8 mouse cellular contexts compared by ENCODE assay signal in genomic region chr4:137388983-137389382, GRCm38 (mm10). TPM values are rescaled to one million over a fixed set of nuclear protein-coding genes. Genes with fewer than 3 reads are reported as not detected.
DNase-seq lines count a peak whose midpoint lies in the region; TF ChIP-seq lines count a peak whose summit lies in the region.

No protein-coding gene starts in this region.

- no peak for TF ChIP-seq CTCF in layer of hippocampus, adult 2 months (conservative IDR thresholded peaks at IDR 0.05)
- TF ChIP-seq CTCF in embryonic fibroblast, embryonic 13.5 days (IDR thresholded peaks at IDR 0.05; ENCODE audit: borderline replicate concordance, insufficient read depth, low read length), result no peak

- peak overlapping the region; percentile 66 for H3K4me3 ChIP-seq in layer of hippocampus, adult 2 months
- H3K4me3 ChIP-seq in embryonic fibroblast, embryonic 13.5 days (ENCODE audit: insufficient read depth, low read length), result peak overlapping the region; percentile 70; the same call in 1 of the 2 replicates

- peak overlapping the region; percentile 98 for H3K27ac ChIP-seq in layer of hippocampus, adult 2 months
- H3K27ac ChIP-seq in embryonic fibroblast, embryonic 13.5 days (ENCODE audit: insufficient read depth, low read length), result peak overlapping the region; percentile 90; the same call in 1 of the 2 replicates

- H3K4me1 ChIP-seq in embryonic fibroblast, embryonic 13.5 days (ENCODE audit: control insufficient read depth, insufficient read depth, low read length), result no peaks in the 10 kb centered on the region

- DNase-seq in layer of hippocampus, adult 2 months (ENCODE audit: low spot score in 2 of 2), result no peak
- DNase-seq in layer of hippocampus, adult 18-20 months (ENCODE audit: low spot score in 2 of 2), result no peak
- DNase-seq in kidney, adult 11 months, result peak; percentile 61
- DNase-seq in lung, postnatal 10 days, result peak; percentile 60
- no peak for DNase-seq in thymus, postnatal 25 days
- DNase-seq in ovary, adult 18-20 months (ENCODE audit: low spot score), result no peak
- no peak for DNase-seq in frontal cortex, postnatal 36 days (ENCODE audit: low spot score in 2 of 2)

- TF ChIP-seq POLR2A in embryonic fibroblast, embryonic 13.5 days (IDR thresholded peaks at IDR 0.05; ENCODE audit: low read depth, low read length), result peak; percentile 2; the same call in 1 of the 2 replicates

RNA-seq across cellular contexts. Expression of gene Cela3a, which starts 20.6 kb away (rescaled TPM):
- not detected for total RNA-seq in layer of hippocampus, adult 2 months (2021)
- total RNA-seq in layer of hippocampus, adult 18-20 months (2021), result not detected
- polyA plus RNA-seq in embryonic fibroblast, embryonic 13.5 days (2011; ENCODE audit: insufficient read length, low read depth, missing spikeins), result not detected in 2 replicates

RNA-seq across cellular contexts. Expression of gene Cdc42, which starts 31.5 kb away (rescaled TPM):
- 100 to 1,000 TPM; 300 to 303 TPM for total RNA-seq in layer of hippocampus, adult 2 months (2021)
- 100 to 1,000 TPM; 285 to 289 TPM for total RNA-seq in layer of hippocampus, adult 18-20 months (2021)
- polyA plus RNA-seq in embryonic fibroblast, embryonic 13.5 days (2011; ENCODE audit: insufficient read length, low read depth, missing spikeins), result 576 and 580 TPM in 2 replicates

RNA-seq across cellular contexts. Expression of gene Cela3b, which starts 41.4 kb away (rescaled TPM):
- not detected for total RNA-seq in layer of hippocampus, adult 2 months (2021)
- not detected for total RNA-seq in layer of hippocampus, adult 18-20 months (2021)
- not detected in 2 replicates for polyA plus RNA-seq in embryonic fibroblast, embryonic 13.5 days (2011; ENCODE audit: insufficient read length, low read depth, missing spikeins)

Comparison
In these comparisons a context has a peak if more than half of its experiments do, and no peak if none do; other contexts are left out.
1. DNase-seq: peak in kidney, adult 11 months (single experiment) and lung, postnatal 10 days (single experiment); none in layer of hippocampus, adult 2 months (0 of 2), layer of hippocampus, adult 18-20 months (0 of 2), thymus, postnatal 25 days (single experiment), ovary, adult 18-20 months (single experiment) and frontal cortex, postnatal 36 days (0 of 2).